Mouse (Mus musculus) layer of hippocampus, adult 2 months (tissue): ENCODE data around the gene Caskin2. TPM values are rescaled to one million over a fixed set of nuclear protein-coding genes. Genes with fewer than 3 reads are reported as not detected.
A peak's percentile ranks its signal among the peaks of the same experiment; 100 is the strongest.

Source experiments
- DNase-seq, 2 experiments: peaks; one replicate each; pipeline ENCODE4 v3.0.0; 2022; ENCODE audit warnings: low spot score in 2 of 2
- H3K27ac ChIP-seq: fragments of 200-600 bp; 2 replicates; pipeline ENCODE4 v1.8.1; 2022
- H3K4me3 ChIP-seq: fragments of 200-600 bp; 2 replicates; pipeline ENCODE4 v1.8.1; 2022; ENCODE audit warnings: mild to moderate bottlenecking
- CTCF ChIP-seq: fragments of 200-600 bp; conservative IDR thresholded peaks from 2 replicates; pipeline ENCODE4 v1.8.1; 2022; ENCODE audit warnings: antibody characterized with exemption, mild to moderate bottlenecking, moderate library complexity
- total RNA-seq, 2 experiments: library from RNA; stranded (reverse); gene quantifications; 2 replicates each; pipeline ENCODE4 v1.2.3; 2021

Caskin2 gene
- total RNA-seq, 2 experiments from 2014 or later, result 17.7 to 19.7 TPM

GRCm38 (mm10) chr11:115823774-115824740, 10.6 kb upstream of the Caskin2 start, which contains the start of gene Llgl2:
Llgl2 (plus strand) TSS chr11:115824049.
- peak; percentile 50 to 60 for DNase-seq
- Histone ChIP-seq H3K4me3 (peak within 1 kb of the TSS; percentile 77), H3K27ac (no peak within 1 kb of the TSS; the same call in 1 of the 2 replicates)
- TF ChIP-seq CTCF, result peak; percentile 40

DNA sequence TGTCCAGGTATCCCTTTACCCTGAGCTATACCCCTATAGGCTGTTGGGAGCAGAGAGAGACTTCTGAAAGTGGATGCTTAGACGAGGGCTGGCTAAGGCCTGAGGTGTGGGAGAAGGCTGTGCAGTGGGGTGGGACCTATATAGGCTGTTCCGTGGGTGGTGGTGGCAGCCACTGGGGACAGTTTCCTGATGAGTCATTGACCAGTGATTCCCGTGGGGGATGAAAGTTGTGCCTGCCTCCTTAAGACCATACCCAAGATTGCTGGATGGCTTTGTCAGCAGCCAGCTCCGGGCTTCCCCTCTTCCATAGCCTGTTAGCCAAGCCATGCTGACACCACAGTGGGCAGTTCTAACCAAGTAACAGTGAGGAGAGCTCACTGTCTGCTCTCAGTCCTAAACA, 7.6 kb upstream of the Caskin2 start:
- no peak for TF ChIP-seq CTCF
- H3K27ac ChIP-seq, result no peak overlapping the region
- no peak for DNase-seq
- no peak overlapping the region for H3K4me3 ChIP-seq

- Histone ChIP-seq H3K27ac (no peak overlapping the region), H3K4me3 (no peak overlapping the region)
- no peak for DNase-seq
- no peak for TF ChIP-seq CTCF
These were observed 6.6 kb upstream of the Caskin2 start for GRCm38 (mm10) chr11:115819915-115820623.

DNA sequence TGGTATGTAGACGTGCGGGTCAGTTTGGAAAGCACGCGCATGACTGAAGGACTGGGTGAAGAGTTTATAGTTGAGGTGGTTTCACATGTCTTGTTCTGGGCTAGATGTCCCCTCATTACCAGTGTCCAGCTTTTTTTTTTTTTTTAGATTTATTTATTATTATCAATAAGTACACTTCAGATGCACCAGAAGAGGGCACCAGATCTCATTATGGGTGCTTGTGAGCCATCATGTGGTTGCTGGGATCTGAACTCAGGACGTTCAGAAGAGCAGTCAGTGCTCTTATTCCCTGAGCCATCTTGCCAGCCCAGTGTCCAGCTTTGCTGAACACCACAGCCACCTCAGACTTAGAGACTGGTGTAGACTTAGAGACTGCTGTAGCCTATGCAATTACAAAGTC, 3.9 kb upstream of the Caskin2 start:
- H3K27ac ChIP-seq, result no peak overlapping the region
- DNase-seq, result no peak
- H3K4me3 ChIP-seq, result no peak overlapping the region
- peak; percentile 56 for TF ChIP-seq CTCF

DNA sequence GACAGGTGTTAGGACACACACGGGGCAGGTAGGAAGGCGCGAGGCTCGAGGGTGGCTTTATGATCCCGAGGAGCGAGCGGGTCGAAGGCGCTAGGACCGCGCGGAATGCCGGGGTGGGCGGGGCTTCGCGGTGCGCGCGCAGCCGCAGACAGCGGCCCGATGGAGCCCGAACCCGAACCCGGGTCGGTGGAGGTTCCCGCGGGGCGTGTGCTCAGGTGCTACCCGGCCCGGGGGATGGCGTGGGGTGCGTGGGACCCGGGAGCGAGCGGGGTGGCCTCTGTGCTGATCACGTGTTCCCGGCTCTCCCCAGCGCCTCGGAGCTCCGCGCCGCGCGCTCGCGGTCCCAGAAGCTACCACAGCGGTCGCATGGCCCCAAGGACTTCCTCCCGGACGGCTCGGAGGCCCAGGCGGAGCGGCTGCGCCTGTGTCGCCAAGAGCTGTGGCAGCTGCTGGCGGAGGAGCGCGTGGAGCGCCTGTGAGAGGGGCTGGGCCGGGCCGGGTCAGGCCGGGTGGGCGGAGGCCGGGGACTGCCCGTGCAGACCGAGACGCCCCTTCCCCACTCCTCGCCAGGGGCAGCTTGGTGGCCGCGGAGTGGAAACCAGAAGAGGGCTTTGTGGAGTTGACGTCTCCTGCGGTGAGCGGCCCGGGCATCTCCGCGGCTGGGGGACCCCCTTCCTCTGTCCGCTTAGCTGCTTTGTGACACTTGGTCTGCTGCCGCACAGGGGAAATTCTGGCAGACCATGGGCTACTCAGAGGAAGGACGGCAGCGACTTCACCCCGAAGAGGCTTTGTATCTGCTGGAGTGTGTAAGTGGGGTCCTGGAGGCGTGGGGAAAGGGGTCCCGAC, 1.4 kb upstream of the Caskin2 start, which contains the start of gene Tsen54:
Gene Tsen54 (plus strand): TSS at position 120 of the 846 bp plus-strand sequence.
- peak; percentile 80 to 92 for DNase-seq
- Histone ChIP-seq H3K27ac (peak within 1 kb of the TSS; percentile 86), H3K4me3 (peak within 1 kb of the TSS; percentile 84)
- TF ChIP-seq CTCF, result peak; percentile 32; the same call in 1 of the 2 replicates

DNA sequence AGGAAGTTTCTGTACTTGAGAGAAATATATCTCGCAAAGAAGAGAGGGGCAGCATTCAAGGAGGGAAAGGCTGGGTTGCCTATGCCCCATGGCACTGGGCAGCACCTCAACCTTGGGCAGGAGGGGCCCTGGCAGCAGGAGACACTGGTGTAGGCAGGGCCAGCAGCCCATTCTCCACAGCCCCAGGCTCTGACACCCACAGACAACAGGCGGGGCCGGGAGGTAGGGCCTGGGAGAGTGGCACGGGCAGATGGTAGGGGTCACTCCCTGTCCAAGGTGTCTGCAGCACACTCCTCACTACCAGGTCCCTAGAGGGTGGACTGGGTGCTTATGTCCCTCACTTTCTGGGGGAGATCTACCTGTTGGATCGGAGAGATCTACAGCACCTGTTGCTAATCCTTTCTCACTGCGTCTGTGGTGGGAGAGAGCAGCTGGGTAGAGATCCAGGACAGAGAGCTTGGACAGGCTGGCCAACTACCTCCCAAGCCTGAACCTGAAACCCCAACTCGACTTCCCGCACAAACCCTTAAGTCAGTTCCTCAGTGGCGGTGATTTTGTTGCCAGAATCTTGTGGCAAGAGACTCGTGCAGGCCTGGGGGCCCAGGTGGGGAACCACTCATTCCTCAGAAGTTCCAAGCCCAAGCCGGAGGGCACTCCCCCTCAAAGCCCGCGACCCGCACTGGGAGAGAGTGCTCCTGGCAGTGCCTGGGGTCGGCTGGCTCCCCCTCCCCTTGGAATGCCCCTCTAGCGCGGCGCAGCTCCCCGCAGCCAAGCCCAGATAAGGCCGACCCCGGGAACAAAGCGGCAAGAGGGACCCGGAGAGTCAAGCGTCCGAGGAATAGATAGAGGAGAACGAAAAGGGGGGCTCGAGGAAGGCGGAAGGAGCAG, 662 bp downstream of the Caskin2 start:
- H3K27ac ChIP-seq, result peak overlapping the region; percentile 86
- peak overlapping the region; percentile 84 for H3K4me3 ChIP-seq
- TF ChIP-seq CTCF, result no peak
- DNase-seq, result no peak

GRCm38 (mm10) chr11:115812095-115812494, 1.3 kb downstream of the Caskin2 start:
- peak overlapping the region; percentile 84 for H3K4me3 ChIP-seq
- peak overlapping the region; percentile 86 for H3K27ac ChIP-seq
- TF ChIP-seq CTCF, result no peak
- no peak for DNase-seq

DNA sequence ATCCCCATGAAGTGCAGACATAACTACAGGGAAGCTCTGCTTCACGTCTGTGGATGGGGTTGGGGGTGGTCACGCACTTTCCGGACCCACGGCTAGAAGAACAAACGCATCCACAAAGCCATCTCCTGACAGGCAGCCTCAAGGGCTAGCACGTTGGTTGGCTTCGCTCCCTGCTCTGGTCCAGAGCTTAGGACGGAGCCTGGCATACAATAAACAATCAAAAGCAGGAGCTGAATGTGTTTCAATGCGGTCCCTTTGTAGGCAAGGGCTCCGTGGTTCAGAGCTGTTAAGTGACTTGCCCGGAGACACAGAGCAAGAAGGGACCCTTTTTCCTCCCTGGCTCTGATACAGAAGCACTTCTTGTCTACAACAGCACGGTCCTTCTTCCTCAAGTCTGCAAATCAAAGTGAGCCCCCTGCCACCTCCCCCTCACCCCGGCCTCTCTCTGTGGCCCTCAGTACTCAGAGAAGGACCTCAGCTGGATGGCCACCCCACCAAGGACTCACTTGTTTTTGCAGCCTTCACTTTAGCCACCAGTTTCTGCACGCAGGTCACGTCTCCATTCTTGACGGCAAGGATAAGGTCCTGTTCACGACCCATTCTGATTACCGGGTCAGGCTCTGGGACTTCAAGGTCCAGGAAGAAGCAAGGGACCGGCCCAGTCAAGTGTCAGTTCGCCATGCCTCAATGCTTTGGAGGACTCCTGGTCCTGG, 1.9 kb downstream of the Caskin2 start:
- H3K4me3 ChIP-seq, result peak overlapping the region; percentile 84
- DNase-seq, result no peak
- no peak for TF ChIP-seq CTCF
- peak overlapping the region; percentile 86 for H3K27ac ChIP-seq

DNA sequence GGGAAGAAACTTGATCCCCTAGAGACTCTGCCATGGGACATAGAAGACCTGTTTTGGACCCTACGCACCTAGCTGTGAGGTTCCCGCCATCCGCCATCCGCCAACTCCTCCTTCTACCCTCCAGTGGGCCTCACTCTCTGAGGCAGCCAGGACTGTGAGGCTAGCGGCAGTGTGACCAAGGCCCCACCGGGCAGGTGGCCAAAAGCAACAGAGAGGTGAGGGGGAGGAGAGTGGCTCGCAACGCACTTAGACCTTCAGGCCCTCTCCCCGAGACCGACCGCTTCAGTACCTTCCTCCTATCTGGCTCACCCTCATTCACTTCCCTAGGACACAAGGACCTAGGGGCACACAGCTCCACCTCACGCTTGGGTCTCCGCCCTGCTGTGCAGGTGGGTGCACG, 3.1 kb downstream of the Caskin2 start:
- Histone ChIP-seq H3K4me3 (peak overlapping the region; percentile 84), H3K27ac (peak overlapping the region; percentile 86)
- TF ChIP-seq CTCF, result no peak
- no peak for DNase-seq

GRCm38 (mm10) chr11:115809311-115809781, 4.1 kb downstream of the Caskin2 start:
- DNase-seq, result no peak
- peak; percentile 25 for TF ChIP-seq CTCF
- Histone ChIP-seq H3K27ac (peak overlapping the region; percentile 86), H3K4me3 (peak overlapping the region; percentile 26; the same call in 1 of the 2 replicates)
